Mouse (Mus musculus): ENCODE results near the gene Ptdss2. TPM values are rescaled to one million over a fixed set of nuclear protein-coding genes. Genes with fewer than 3 reads are reported as not detected.

The Ptdss2 gene
- polyA plus RNA-seq, 1 experiment, result 28.3 TPM

DNA sequence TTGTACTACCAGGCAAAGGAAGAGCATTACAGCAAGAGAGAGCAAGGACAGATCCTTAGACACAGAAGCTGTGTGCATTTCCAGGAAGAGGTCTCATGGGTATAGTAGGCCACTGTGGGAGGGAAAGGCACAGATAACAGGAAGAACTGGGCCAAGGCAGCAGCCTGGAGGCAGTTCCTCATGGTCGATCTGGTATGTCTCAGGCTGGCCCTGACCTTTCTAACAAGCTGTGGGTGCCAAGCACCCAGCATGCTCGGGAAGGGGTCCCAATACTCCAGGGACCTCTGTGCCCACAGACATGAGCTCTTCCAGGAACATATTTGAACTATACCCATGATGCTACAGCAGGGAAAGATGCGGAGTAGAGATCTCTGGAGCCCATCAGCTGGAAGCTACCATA is 82.4 kb downstream of the Ptdss2 start:
- H3K4me3 ChIP-seq (ENCODE audit: insufficient read depth, low read length), result no peak overlapping the region
- H3K4me1 ChIP-seq (ENCODE audit: control insufficient read depth, insufficient read depth, low read length), result no peaks in the 10 kb centered on the region
- TF ChIP-seq CTCF (IDR thresholded peaks at IDR 0.05; ENCODE audit: borderline replicate concordance, insufficient read depth, low read length) (no peak), POLR2A (IDR thresholded peaks at IDR 0.05; ENCODE audit: low read depth, low read length) (no peak)
- H3K27ac ChIP-seq (ENCODE audit: insufficient read depth, low read length), result no peak overlapping the region

DNA sequence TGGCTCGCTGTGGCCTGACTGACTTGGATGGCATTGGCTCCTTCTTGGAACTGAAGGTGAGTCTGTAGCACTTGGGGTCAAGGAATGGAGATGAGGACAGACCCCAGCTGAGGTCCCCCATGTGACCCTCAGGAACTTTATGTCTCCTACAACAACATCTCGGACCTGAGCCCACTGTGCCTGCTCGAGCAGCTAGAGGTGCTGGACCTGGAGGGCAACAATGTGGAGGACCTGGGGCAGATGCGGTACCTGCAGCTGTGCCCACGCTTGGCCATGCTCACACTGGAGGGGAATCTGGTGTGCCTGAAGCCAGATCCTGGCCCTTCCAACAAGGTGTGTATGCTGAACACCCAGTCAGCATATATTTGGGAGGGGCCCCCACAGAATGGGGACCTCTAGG is 83.3 kb downstream of the Ptdss2 start:
- TF ChIP-seq CTCF (IDR thresholded peaks at IDR 0.05; ENCODE audit: borderline replicate concordance, insufficient read depth, low read length) (no peak), POLR2A (IDR thresholded peaks at IDR 0.05; ENCODE audit: low read depth, low read length) (no peak)
- no peaks in the 10 kb centered on the region for H3K4me1 ChIP-seq (ENCODE audit: control insufficient read depth, insufficient read depth, low read length)
- H3K4me3 ChIP-seq (ENCODE audit: insufficient read depth, low read length), result no peak overlapping the region
- no peak overlapping the region for H3K27ac ChIP-seq (ENCODE audit: insufficient read depth, low read length)

DNA sequence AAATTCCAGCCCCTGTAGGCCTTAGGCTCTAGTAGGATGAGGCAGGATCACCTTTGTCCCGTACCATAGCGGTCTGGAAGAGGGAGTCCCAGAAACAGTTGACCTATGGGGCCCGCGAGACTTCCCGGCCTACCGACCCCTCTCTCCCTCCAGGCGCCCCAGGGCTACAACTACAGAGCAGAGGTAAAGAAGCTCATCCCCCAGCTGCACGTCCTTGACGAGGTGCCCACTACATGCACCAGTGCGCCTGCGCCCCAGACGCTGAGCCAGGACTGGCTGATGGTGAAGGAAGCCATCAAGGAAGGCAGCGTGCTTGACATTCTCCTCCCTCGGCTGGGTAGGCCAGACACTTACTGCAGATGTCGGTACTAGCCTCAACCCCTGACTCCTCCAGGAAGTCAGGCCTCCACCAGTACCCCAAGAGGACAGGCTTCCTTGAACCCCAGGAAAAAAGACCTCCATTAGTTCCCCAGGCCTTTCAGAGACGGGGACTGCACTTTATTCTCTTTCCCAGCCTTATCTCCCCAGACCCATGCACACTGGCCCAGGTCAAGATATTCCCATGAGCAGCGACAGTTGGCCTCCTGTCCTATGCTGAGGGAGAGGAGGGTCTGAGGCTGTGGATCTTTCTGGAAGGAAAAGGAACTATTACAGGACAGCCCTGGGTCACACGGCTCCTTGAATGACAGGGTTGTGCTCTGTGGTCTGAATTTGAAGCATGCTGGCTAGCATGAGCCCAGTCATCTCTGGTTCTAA is 84.2 kb downstream of the Ptdss2 start:
- TF ChIP-seq CTCF (IDR thresholded peaks at IDR 0.05; ENCODE audit: borderline replicate concordance, insufficient read depth, low read length) (no peak), POLR2A (IDR thresholded peaks at IDR 0.05; ENCODE audit: low read depth, low read length) (no peak)
- no peak overlapping the region for H3K4me3 ChIP-seq (ENCODE audit: insufficient read depth, low read length)
- H3K4me1 ChIP-seq (ENCODE audit: control insufficient read depth, insufficient read depth, low read length), result no peaks in the 10 kb centered on the region
- no peak overlapping the region for H3K27ac ChIP-seq (ENCODE audit: insufficient read depth, low read length)

Other genes with a start within 250 kb of the Ptdss2 start
- gene Psmd13, start 240.4 kb upstream of the Ptdss2 start, polyA plus RNA-seq (2011; ENCODE audit: insufficient read length, low read depth, missing spikeins), result 206 and 213 TPM in 2 replicates
- 7.6 and 8.2 TPM in 2 replicates for gene Sirt3, start 240.1 kb upstream of the Ptdss2 start, polyA plus RNA-seq (2011; ENCODE audit: insufficient read length, low read depth, missing spikeins)
- not detected in 2 replicates for gene Cox8b, start 221.9 kb upstream of the Ptdss2 start, polyA plus RNA-seq (2011; ENCODE audit: insufficient read length, low read depth, missing spikeins)
- gene Nlrp6, start 201.5 kb upstream of the Ptdss2 start, polyA plus RNA-seq (2011; ENCODE audit: insufficient read length, low read depth, missing spikeins), result not detected in 2 replicates
- 14.3 and 19.1 TPM in 2 replicates for gene Pgghg, start 181.0 kb upstream of the Ptdss2 start, polyA plus RNA-seq (2011; ENCODE audit: insufficient read length, low read depth, missing spikeins)
- gene Ifitm5, start 172.1 kb upstream of the Ptdss2 start, polyA plus RNA-seq (2011; ENCODE audit: insufficient read length, low read depth, missing spikeins), result 3.0 TPM in 1 of 2 replicates, not detected in the other
- not detected in 2 replicates for gene Gm45717, start 166.4 kb upstream of the Ptdss2 start, polyA plus RNA-seq (2011; ENCODE audit: insufficient read length, low read depth, missing spikeins)
- 771 and 857 TPM in 2 replicates for gene Ifitm2, start 166.4 kb upstream of the Ptdss2 start, polyA plus RNA-seq (2011; ENCODE audit: insufficient read length, low read depth, missing spikeins)
- 5.1 and 16.5 TPM in 2 replicates for gene Ifitm1, start 155.2 kb upstream of the Ptdss2 start, polyA plus RNA-seq (2011; ENCODE audit: insufficient read length, low read depth, missing spikeins)
- 1,040 and 1,188 TPM in 2 replicates for gene Ifitm3, start 111.6 kb upstream of the Ptdss2 start, polyA plus RNA-seq (2011; ENCODE audit: insufficient read length, low read depth, missing spikeins)
- not detected in 2 replicates for gene Ifitm6, start 104.5 kb upstream of the Ptdss2 start, polyA plus RNA-seq (2011; ENCODE audit: insufficient read length, low read depth, missing spikeins)
- not detected in 2 replicates for gene Gm17387, start 93.3 kb upstream of the Ptdss2 start, polyA plus RNA-seq (2011; ENCODE audit: insufficient read length, low read depth, missing spikeins)
- gene B4galnt4, start 61.3 kb upstream of the Ptdss2 start, polyA plus RNA-seq (2011; ENCODE audit: insufficient read length, low read depth, missing spikeins), result 0.53 and 1.6 TPM in 2 replicates
- not detected in 2 replicates for gene Pkp3, start 44.2 kb upstream of the Ptdss2 start, polyA plus RNA-seq (2011; ENCODE audit: insufficient read length, low read depth, missing spikeins)
- gene Sigirr, start 21.8 kb upstream of the Ptdss2 start, polyA plus RNA-seq (2011; ENCODE audit: insufficient read length, low read depth, missing spikeins), result not detected in 2 replicates
- not detected in 2 replicates for gene Ano9, start 4.6 kb upstream of the Ptdss2 start, polyA plus RNA-seq (2011; ENCODE audit: insufficient read length, low read depth, missing spikeins)
- gene Rnh1, start 50.5 kb downstream of the Ptdss2 start, polyA plus RNA-seq (2011; ENCODE audit: insufficient read length, low read depth, missing spikeins), result 108 and 119 TPM in 2 replicates
- 54.0 and 62.7 TPM in 2 replicates for gene Hras, start 71.6 kb downstream of the Ptdss2 start, polyA plus RNA-seq (2011; ENCODE audit: insufficient read length, low read depth, missing spikeins)
- gene Lrrc56, start 71.8 kb downstream of the Ptdss2 start, polyA plus RNA-seq (2011; ENCODE audit: insufficient read length, low read depth, missing spikeins), result 1.9 and 2.4 TPM in 2 replicates
- gene Lmntd2, start 91.7 kb downstream of the Ptdss2 start, polyA plus RNA-seq (2011; ENCODE audit: insufficient read length, low read depth, missing spikeins), result 0.38 and 0.58 TPM in 2 replicates
- 3.9 and 5.8 TPM in 2 replicates for gene Rassf7, start 93.5 kb downstream of the Ptdss2 start, polyA plus RNA-seq (2011; ENCODE audit: insufficient read length, low read depth, missing spikeins)
- 54.7 and 58.7 TPM in 2 replicates for gene Phrf1, start 106.4 kb downstream of the Ptdss2 start, polyA plus RNA-seq (2011; ENCODE audit: insufficient read length, low read depth, missing spikeins)
- gene Irf7, start 144.1 kb downstream of the Ptdss2 start, polyA plus RNA-seq (2011; ENCODE audit: insufficient read length, low read depth, missing spikeins), result 6.0 and 7.2 TPM in 2 replicates
- gene Cdhr5, start 154.4 kb downstream of the Ptdss2 start, polyA plus RNA-seq (2011; ENCODE audit: insufficient read length, low read depth, missing spikeins), result not detected in 2 replicates
- not detected in 2 replicates for gene Sct, start 156.8 kb downstream of the Ptdss2 start, polyA plus RNA-seq (2011; ENCODE audit: insufficient read length, low read depth, missing spikeins)
- gene Drd4, start 169.6 kb downstream of the Ptdss2 start, polyA plus RNA-seq (2011; ENCODE audit: insufficient read length, low read depth, missing spikeins), result 0.28 TPM in 1 of 2 replicates, not detected in the other
- gene Deaf1, start 205.3 kb downstream of the Ptdss2 start, polyA plus RNA-seq (2011; ENCODE audit: insufficient read length, low read depth, missing spikeins), result 30.5 and 37.2 TPM in 2 replicates
- gene Tmem80, start 205.4 kb downstream of the Ptdss2 start, polyA plus RNA-seq (2011; ENCODE audit: insufficient read length, low read depth, missing spikeins), result 24.6 and 25.4 TPM in 2 replicates
- gene Eps8l2, start 216.5 kb downstream of the Ptdss2 start, polyA plus RNA-seq (2011; ENCODE audit: insufficient read length, low read depth, missing spikeins), result 4.2 and 9.1 TPM in 2 replicates